Mouse (Mus musculus) brain, embryonic 14.5 days (tissue): ENCODE data around the gene Aarsd1.

ENCODE experiments used
- CTCF ChIP-seq: fragments of 200-500 bp; IDR thresholded peaks from 2 replicates; pipeline ENCODE4 v1.5.1; 2012; ENCODE audit warnings: inconsistent platforms, mild to moderate bottlenecking, moderate library complexity, borderline replicate concordance; ENCODE audit not compliant: insufficient read depth, insufficient read length; ENCODE audit errors: extremely low read depth
- POLR2A ChIP-seq: fragments of 200-500 bp; IDR thresholded peaks from 2 replicates; pipeline ENCODE4 v1.6.1; 2012; ENCODE audit warnings: mild to moderate bottlenecking, inconsistent platforms, borderline replicate concordance; ENCODE audit not compliant: poor library complexity, insufficient read depth, insufficient read length, severe bottlenecking; ENCODE audit errors: extremely low read depth

GRCm38 (mm10) chr11:101446319-101446718, 28.9 kb upstream of the Aarsd1 start:
- TF ChIP-seq POLR2A (no peak), CTCF (no peak)
